Mouse (Mus musculus) hindbrain, postnatal 0 days (tissue): ENCODE data around the gene Zranb3. TPM values are rescaled to one million over a fixed set of nuclear protein-coding genes. Genes with fewer than 3 reads are reported as not detected.

ENCODE experiments used
- ATAC-seq: fragments of 200-750 bp; cut with Nextera tagmentation; 2 replicates; pipeline ENCODE4 v1.8.0; 2017; ENCODE audit warnings: mild to moderate bottlenecking, moderate TSS enrichment, moderate library complexity
- DNase-seq: peaks from one replicate; pipeline ENCODE4 v3.0.0-alpha.2; 2015; ENCODE audit warnings: low spot score
- H3K27ac ChIP-seq: fragments of 300-500 bp; sonication (generic); 2 replicates; pipeline ENCODE4 v1.5.1; 2014; ENCODE audit warnings: mild to moderate bottlenecking
- H3K27me3 ChIP-seq: fragments of 300-500 bp; sonication (generic); 2 replicates; pipeline ENCODE4 v1.6.1; 2014; ENCODE audit warnings: low read length, mixed read lengths; ENCODE audit not compliant: insufficient read depth
- H3K36me3 ChIP-seq: fragments of 300-500 bp; sonication (generic); 2 replicates; pipeline ENCODE4 v1.6.1; 2014; ENCODE audit warnings: low read length, mixed read lengths; ENCODE audit not compliant: insufficient read depth
- H3K4me1 ChIP-seq: fragments of 300-500 bp; sonication (generic); 2 replicates; pipeline ENCODE4 v1.6.1; 2014; ENCODE audit warnings: antibody characterized with exemption, low read length, mixed read lengths; ENCODE audit not compliant: insufficient read depth
- H3K4me2 ChIP-seq: fragments of 300-500 bp; sonication (generic); 2 replicates; pipeline ENCODE4 v1.6.1; 2014; ENCODE audit warnings: low read depth, mild to moderate bottlenecking, low read length, moderate library complexity, mixed read lengths
- H3K4me3 ChIP-seq: fragments of 300-500 bp; sonication (generic); 2 replicates; pipeline ENCODE4 v1.5.1; 2014; ENCODE audit warnings: low read length
- H3K9ac ChIP-seq: fragments of 300-500 bp; sonication (generic); replicated peaks from 2 replicates; pipeline ENCODE4 v1.6.1; 2014; ENCODE audit warnings: mild to moderate bottlenecking, low read length, moderate library complexity, mixed read lengths
- H3K9me3 ChIP-seq: fragments of 300-500 bp; sonication (generic); 2 replicates; pipeline ENCODE4 v1.6.1; 2016; ENCODE audit warnings: low read length, mixed read lengths
- CTCF ChIP-seq: IDR thresholded peaks from 2 replicates; pipeline ENCODE4 v1.5.1; 2016; ENCODE audit warnings: antibody characterized with exemption, control low read depth, low read depth
- WGBS: fragments of 180-500 bp; shearing (Covaris S2); extraction: QIAGEN DNeasy Blood & Tissue Kit; methylation state at CpG from one replicate; pipeline ENCODE4 v1.1.7; 2014; 5-methylcytosine and 5-hydroxymethylcytosine counted together
- polyA plus RNA-seq: library from polyadenylated mRNA; unstranded; fragments of >200 nt; fragmentation: Nextera tagmentation; extraction: Ambion mirVana; gene quantifications from 2 replicates; pipeline ENCODE4 v1.2.1, GENCODE M21; 2015
- total RNA-seq: library from RNA; depleted of rRNA; stranded (reverse); fragments of >200 nt; gene quantifications from 2 replicates; pipeline ENCODE4 v1.2.3, GENCODE M21; 2014

Gene Zranb3
- total and polyA plus RNA-seq, 2 experiments from 2014 or later, result 3.8 to 8.9 TPM

- Histone ChIP-seq H3K4me3 (no peak overlapping the region), H3K36me3 (no peaks in the 10 kb centered on the region), H3K9ac (no peak overlapping the region), H3K27ac (no peak overlapping the region), H3K9me3 (no peaks in the 10 kb centered on the region), H3K4me1 (no peaks in the 10 kb centered on the region), H3K27me3 (no peaks in the 10 kb centered on the region), H3K4me2 (no peak overlapping the region)
- 89% methylated on average over 6 of the region's 6 CpGs for WGBS
- ATAC-seq, result no peak
- TF ChIP-seq CTCF, result no peak
- DNase-seq, result no peak
Measured at GRCm38 (mm10) chr1:128036296-128036695, 66.6 kb downstream of the Zranb3 start.

GRCm38 (mm10) chr1:128032123-128032522 is 70.7 kb downstream of the Zranb3 start:
- Histone ChIP-seq H3K9me3 (no peaks in the 10 kb centered on the region), H3K4me1 (no peaks in the 10 kb centered on the region), H3K4me3 (no peak overlapping the region), H3K36me3 (no peaks in the 10 kb centered on the region), H3K4me2 (no peak overlapping the region), H3K9ac (no peak overlapping the region), H3K27ac (no peak overlapping the region), H3K27me3 (no peaks in the 10 kb centered on the region)
- ATAC-seq (no peak), DNase-seq (no peak)
- WGBS, result 100% methylated on average over 1 of the region's 1 CpGs
- TF ChIP-seq CTCF, result no peak

DNA sequence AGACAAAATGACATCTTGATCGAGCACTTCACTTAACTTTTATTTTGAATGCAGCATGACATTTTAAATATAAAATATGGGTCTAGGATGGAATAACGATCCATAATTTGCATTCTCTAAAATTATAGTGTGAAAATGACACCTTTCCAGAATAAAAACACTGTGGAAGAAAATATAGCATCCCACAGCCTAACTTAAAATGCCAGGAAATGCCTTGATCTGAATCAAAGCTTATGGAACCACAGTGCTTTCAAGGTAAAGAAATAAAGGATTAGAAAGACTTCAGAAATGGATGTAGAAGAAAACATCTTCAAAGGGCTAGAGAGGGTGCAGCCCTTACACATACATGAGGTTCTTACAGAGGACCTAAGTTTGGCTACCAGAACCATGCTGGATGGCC is 71.3 kb downstream of the Zranb3 start:
- TF ChIP-seq CTCF, result no peak
- ATAC-seq (no peak), DNase-seq (no peak)
- Histone ChIP-seq H3K9me3 (no peaks in the 10 kb centered on the region), H3K9ac (no peak overlapping the region), H3K27ac (no peak overlapping the region), H3K4me2 (no peak overlapping the region), H3K36me3 (no peaks in the 10 kb centered on the region), H3K4me1 (no peaks in the 10 kb centered on the region), H3K4me3 (no peak overlapping the region), H3K27me3 (no peaks in the 10 kb centered on the region)
- 89% methylated on average over 2 of the region's 2 CpGs for WGBS

DNA sequence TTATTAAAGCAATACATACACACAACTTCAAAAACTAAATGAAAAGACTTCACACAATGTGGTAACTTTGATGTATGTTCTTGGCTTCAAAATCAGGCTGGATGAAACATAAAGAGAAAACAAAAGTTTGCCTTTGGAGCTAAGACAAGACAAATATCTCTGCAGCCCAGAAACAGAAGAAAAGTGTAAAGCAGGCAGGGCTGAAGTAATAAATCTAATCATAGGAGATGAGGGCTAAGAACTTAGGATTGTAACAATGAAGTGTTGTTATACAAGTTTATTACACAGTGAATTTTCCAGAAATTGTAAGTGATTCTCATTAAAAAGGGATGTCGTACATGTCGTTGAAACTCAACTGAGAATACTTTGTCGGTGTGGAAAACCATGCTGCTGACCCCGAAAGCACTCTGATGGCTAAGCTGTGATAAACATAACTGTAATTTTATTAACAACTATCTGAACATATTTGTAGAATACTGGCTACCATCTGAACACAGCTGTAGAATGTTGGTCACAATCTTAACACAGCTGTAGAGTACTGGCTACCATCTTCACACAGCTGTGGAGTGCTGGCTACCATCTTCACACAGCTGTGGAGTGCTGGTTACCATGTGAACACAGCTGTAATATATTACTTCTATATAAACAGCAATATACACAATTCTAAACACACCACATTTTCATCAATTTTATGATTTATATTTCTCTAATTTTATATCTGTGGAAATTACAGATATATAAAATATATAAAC is 78.3 kb downstream of the Zranb3 start:
- WGBS, result 86% methylated on average over 4 of the region's 4 CpGs
- no peak for DNase-seq
- H3K27ac ChIP-seq, result no peak overlapping the region
- H3K4me1 ChIP-seq, result no peaks in the 10 kb centered on the region
- TF ChIP-seq CTCF, result no peak
- no peak overlapping the region for H3K4me2 ChIP-seq
- H3K27me3 ChIP-seq, result no peaks in the 10 kb centered on the region
- no peak for ATAC-seq
- H3K9ac ChIP-seq, result no peak overlapping the region
- no peaks in the 10 kb centered on the region for H3K36me3 ChIP-seq
- H3K9me3 ChIP-seq, result no peaks in the 10 kb centered on the region
- no peak overlapping the region for H3K4me3 ChIP-seq

- H3K4me3 ChIP-seq, result no peak overlapping the region
- no peaks in the 10 kb centered on the region for H3K9me3 ChIP-seq
- DNase-seq, result peak; percentile 18
- no peaks in the 10 kb centered on the region for H3K36me3 ChIP-seq
- no peak overlapping the region for H3K4me2 ChIP-seq
- H3K9ac ChIP-seq, result no peak overlapping the region
- no peak for TF ChIP-seq CTCF
- H3K27me3 ChIP-seq, result no peaks in the 10 kb centered on the region
- WGBS, result 45% methylated on average over 2 of the region's 2 CpGs
- no peaks in the 10 kb centered on the region for H3K4me1 ChIP-seq
- H3K27ac ChIP-seq, result peak overlapping the region; percentile 42; the same call in 1 of the 2 replicates
- ATAC-seq, result peak; percentile 53; the same call in 1 of the 2 replicates
Measured at GRCm38 (mm10) chr1:128020001-128020770, 82.7 kb downstream of the Zranb3 start.

DNA sequence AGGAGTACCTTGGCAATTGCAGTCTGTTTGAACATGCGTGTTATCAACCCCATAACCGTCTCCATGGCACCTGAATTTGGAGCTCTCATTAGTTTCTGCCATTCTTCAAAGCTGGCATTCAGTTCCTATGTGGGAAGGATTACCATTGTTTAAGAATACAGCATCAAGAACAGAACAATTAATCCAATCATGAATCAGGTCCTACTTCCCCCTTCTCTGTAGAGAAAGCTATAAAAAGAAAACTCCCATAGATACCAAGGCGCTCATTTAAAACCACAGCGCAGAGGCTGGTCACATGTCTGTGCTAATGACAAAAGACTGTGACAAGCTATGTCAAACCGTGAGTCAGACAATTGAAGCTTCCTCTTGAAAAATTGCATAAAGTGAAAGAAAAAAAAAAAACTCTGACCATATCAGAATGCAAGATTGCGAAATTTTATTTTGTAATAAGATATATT is 86.8 kb downstream of the Zranb3 start:
- Histone ChIP-seq H3K9me3 (no peaks in the 10 kb centered on the region), H3K9ac (no peak overlapping the region), H3K36me3 (no peaks in the 10 kb centered on the region), H3K4me3 (no peak overlapping the region), H3K4me2 (no peak overlapping the region), H3K27ac (no peak overlapping the region), H3K27me3 (no peaks in the 10 kb centered on the region), H3K4me1 (no peaks in the 10 kb centered on the region)
- TF ChIP-seq CTCF, result no peak
- DNase-seq (peak; percentile 16), ATAC-seq (peak; percentile 70)
- WGBS, result 52% methylated on average over 6 of the region's 6 CpGs
